ENCODE assay signal across 28 mouse cellular contexts in genomic region chr8:45302390-45302789, GRCm38 (mm10). TPM values are rescaled to one million over a fixed set of nuclear protein-coding genes. Genes with fewer than 3 reads are reported as not detected.
DNase-seq lines count a peak whose midpoint lies in the region; ATAC-seq lines count a peak whose summit lies in the region.
"Had no signal": no experiment of that assay in that cellular context is flagged by ENCODE, and none has a peak within 500 bp of the region (broad histone marks: within the 10 kb centered on the region; RNA-seq: fewer than 3 reads in every experiment).

No protein-coding gene starts in this region.

- H3K9me3 ChIP-seq in hindbrain, embryonic 16.5 days (ENCODE audit: control insufficient read depth, low read length), result no peaks in the 10 kb centered on the region
- no peaks in the 10 kb centered on the region for H3K9me3 ChIP-seq in hindbrain, embryonic 14.5 days (ENCODE audit: control insufficient read depth, low read length)
- no peaks in the 10 kb centered on the region for H3K9me3 ChIP-seq in midbrain, embryonic 13.5 days
- no peaks in the 10 kb centered on the region for H3K9me3 ChIP-seq in midbrain, embryonic 10.5 days (replicated peaks)
- no peaks in the 10 kb centered on the region for H3K9me3 ChIP-seq in limb, embryonic 13.5 days
- H3K9me3 ChIP-seq: embryonic facial prominence, embryonic 10.5 days; intestine, embryonic 15.5 days; liver, embryonic 13.5 days had no signal

- H3K27me3 ChIP-seq in hindbrain, embryonic 16.5 days (replicated peaks; ENCODE audit: control insufficient read depth, insufficient read depth, low read length), result no peaks in the 10 kb centered on the region
- no peaks in the 10 kb centered on the region for H3K27me3 ChIP-seq in hindbrain, embryonic 14.5 days (ENCODE audit: control insufficient read depth, insufficient read depth, low read length)
- no peaks in the 10 kb centered on the region for H3K27me3 ChIP-seq in midbrain, embryonic 13.5 days
- no peaks in the 10 kb centered on the region for H3K27me3 ChIP-seq in midbrain, embryonic 10.5 days (ENCODE audit: low read depth, poor library complexity, severe bottlenecking)
- H3K27me3 ChIP-seq in limb, embryonic 13.5 days, result no peaks in the 10 kb centered on the region
- H3K27me3 ChIP-seq: intestine, embryonic 15.5 days; liver, embryonic 13.5 days had no signal

- ATAC-seq in hindbrain, embryonic 16.5 days, result peak; percentile 56; the same call in 1 of the 2 replicates
- no peak for ATAC-seq in hindbrain, embryonic 14.5 days (ENCODE audit: low FRiP score)
- peak; percentile 62; the same call in 1 of the 2 replicates for ATAC-seq in midbrain, embryonic 13.5 days
- ATAC-seq in limb, embryonic 13.5 days (ENCODE audit: low FRiP score, low read depth), result peak; percentile 73; the same call in 1 of the 2 replicates
- ATAC-seq: activated CD4-positive, CD25-positive, alpha-beta regulatory T cell, adult 4 months; intestine, embryonic 15.5 days had no signal

- WGBS in hindbrain, embryonic 16.5 days, result 50% methylated on average over 8 of the region's 8 CpGs
- WGBS in hindbrain, embryonic 14.5 days, result 69% methylated on average over 8 of the region's 8 CpGs
- 66% methylated on average over 8 of the region's 8 CpGs for WGBS in midbrain, embryonic 13.5 days
- 75% methylated on average over 8 of the region's 8 CpGs for WGBS in midbrain, embryonic 10.5 days
- WGBS in limb, embryonic 13.5 days, result 37% methylated on average over 8 of the region's 8 CpGs

- no peak overlapping the region for H3K4me2 ChIP-seq in hindbrain, embryonic 16.5 days (ENCODE audit: low read length)
- no peak overlapping the region for H3K4me2 ChIP-seq in hindbrain, embryonic 14.5 days (replicated peaks)
- H3K4me2 ChIP-seq in midbrain, embryonic 13.5 days (replicated peaks), result no peak overlapping the region
- H3K4me2 ChIP-seq in limb, embryonic 13.5 days (replicated peaks), result no peak overlapping the region
- H3K4me2 ChIP-seq: heart, embryonic 11.5 days; intestine, embryonic 15.5 days; liver, embryonic 13.5 days had no signal

- H3K4me3 ChIP-seq in hindbrain, embryonic 16.5 days (ENCODE audit: low read length), result no peak overlapping the region
- no peak overlapping the region for H3K4me3 ChIP-seq in hindbrain, embryonic 14.5 days (replicated peaks; ENCODE audit: low read length)
- no peak overlapping the region for H3K4me3 ChIP-seq in midbrain, embryonic 13.5 days (replicated peaks)
- no peak overlapping the region for H3K4me3 ChIP-seq in midbrain, embryonic 10.5 days
- H3K4me3 ChIP-seq in limb, embryonic 13.5 days, result no peak overlapping the region
- H3K4me3 ChIP-seq: embryonic facial prominence, embryonic 10.5 days; intestine, embryonic 15.5 days; left cerebral cortex, adult 2 months; liver, embryonic 13.5 days had no signal

- H3K36me3 ChIP-seq in hindbrain, embryonic 16.5 days (ENCODE audit: control insufficient read depth, insufficient read depth, low read length), result no peaks in the 10 kb centered on the region
- no peaks in the 10 kb centered on the region for H3K36me3 ChIP-seq in hindbrain, embryonic 14.5 days (replicated peaks; ENCODE audit: control insufficient read depth, insufficient read depth)
- H3K36me3 ChIP-seq in midbrain, embryonic 13.5 days, result no peaks in the 10 kb centered on the region
- no peaks in the 10 kb centered on the region for H3K36me3 ChIP-seq in midbrain, embryonic 10.5 days
- H3K36me3 ChIP-seq in limb, embryonic 13.5 days, result no peaks in the 10 kb centered on the region
- H3K36me3 ChIP-seq: embryonic facial prominence, embryonic 10.5 days; intestine, embryonic 15.5 days; liver, embryonic 13.5 days had no signal

- DNase-seq in cerebellum, postnatal 10 days, result peak; percentile 5 to 16
- DNase-seq in cerebellum, adult 9-10 months, result no peak
- no peak for DNase-seq in hindbrain, embryonic 14.5 days (ENCODE audit: low spot score)
- no peak for DNase-seq in midbrain, embryonic 10.5 days (ENCODE audit: low spot score)
- DNase-seq in kidney, postnatal 14 days, result no peak
- DNase-seq: adrenal gland, postnatal 14 days; cerebellum, adult 9-11 months; heart, postnatal 10 days; kidney, adult 8-10 months; kidney, postnatal 10 days; liver, embryonic 13.5 days; lung, adult 2 months; lung, postnatal 14 days; thymus, postnatal 14 days had no signal

- no peak overlapping the region for H3K9ac ChIP-seq in hindbrain, embryonic 16.5 days (ENCODE audit: low read depth, low read length)
- H3K9ac ChIP-seq in hindbrain, embryonic 14.5 days, result no peak overlapping the region
- H3K9ac ChIP-seq in midbrain, embryonic 13.5 days (replicated peaks), result no peak overlapping the region
- H3K9ac ChIP-seq in limb, embryonic 13.5 days, result no peak overlapping the region
- H3K9ac ChIP-seq: intestine, embryonic 15.5 days; liver, embryonic 13.5 days had no signal

- no peak overlapping the region for H3K27ac ChIP-seq in hindbrain, embryonic 16.5 days (ENCODE audit: low read depth, low read length)
- H3K27ac ChIP-seq in hindbrain, embryonic 14.5 days, result no peak overlapping the region
- no peak overlapping the region for H3K27ac ChIP-seq in midbrain, embryonic 13.5 days
- H3K27ac ChIP-seq in midbrain, embryonic 10.5 days (replicated peaks), result no peak overlapping the region
- no peak overlapping the region for H3K27ac ChIP-seq in limb, embryonic 13.5 days
- H3K27ac ChIP-seq: embryonic facial prominence, embryonic 10.5 days; intestine, embryonic 15.5 days; left cerebral cortex, adult 2 months; liver, embryonic 13.5 days had no signal

- H3K4me1 ChIP-seq in hindbrain, embryonic 16.5 days (ENCODE audit: control insufficient read depth, insufficient read depth, low read depth, low read length), result no peaks in the 10 kb centered on the region
- no peaks in the 10 kb centered on the region for H3K4me1 ChIP-seq in hindbrain, embryonic 14.5 days (replicated peaks; ENCODE audit: control insufficient read depth, insufficient read depth, low read length)
- H3K4me1 ChIP-seq in midbrain, embryonic 13.5 days (replicated peaks), result no peaks in the 10 kb centered on the region
- no peaks in the 10 kb centered on the region for H3K4me1 ChIP-seq in midbrain, embryonic 10.5 days
- H3K4me1 ChIP-seq in limb, embryonic 13.5 days, result no peaks in the 10 kb centered on the region
- H3K4me1 ChIP-seq: embryonic facial prominence, embryonic 10.5 days; intestine, embryonic 15.5 days; liver, embryonic 13.5 days had no signal

RNA-seq across cellular contexts. Expression of gene Gm45753, which starts 5.9 kb away (rescaled TPM):
- not detected in 2 replicates for polyA plus RNA-seq in hindbrain, embryonic 16.5 days (2015; fragmentation: Nextera tagmentation; extraction: Ambion mirVana)
- not detected in 2 replicates for polyA plus RNA-seq in hindbrain, embryonic 14.5 days (2014; fragmentation: Nextera tagmentation; extraction: Ambion mirVana)
- polyA plus RNA-seq in midbrain, embryonic 13.5 days (2015; fragmentation: Nextera tagmentation; extraction: Ambion mirVana), result not detected in 2 replicates
- 0.07 and 0.10 TPM in 2 replicates for polyA plus RNA-seq in midbrain, embryonic 10.5 days (2016; fragmentation: Nextera tagmentation; extraction: Ambion mirVana)
- not detected in 2 replicates for polyA plus RNA-seq in limb, embryonic 13.5 days (2015; fragmentation: Nextera tagmentation; extraction: Ambion mirVana)
- polyA plus RNA-seq: activated CD4-positive, CD25-positive, alpha-beta regulatory T cell, adult 4 months; cortical plate, adult 2 months; frontal cortex, adult 2 months; heart, embryonic 11.5 days; hindbrain, embryonic 11.5 days; limb, embryonic 11.5 days; spleen, adult 2 months had no signal

RNA-seq across cellular contexts. Expression of gene Klkb1, which starts 7.7 kb away (rescaled TPM):
- 0.06 TPM in 1 of 2 replicates, not detected in the other for polyA plus RNA-seq in hindbrain, embryonic 16.5 days (2015; fragmentation: Nextera tagmentation; extraction: Ambion mirVana)
- not detected in 2 replicates for polyA plus RNA-seq in hindbrain, embryonic 14.5 days (2014; fragmentation: Nextera tagmentation; extraction: Ambion mirVana)
- 0.04 TPM in 1 of 2 replicates, not detected in the other for polyA plus RNA-seq in midbrain, embryonic 13.5 days (2015; fragmentation: Nextera tagmentation; extraction: Ambion mirVana)
- 0.04 TPM in 1 of 2 replicates, not detected in the other for polyA plus RNA-seq in midbrain, embryonic 10.5 days (2016; fragmentation: Nextera tagmentation; extraction: Ambion mirVana)
- 0.04 TPM in 1 of 2 replicates, not detected in the other for polyA plus RNA-seq in limb, embryonic 13.5 days (2015; fragmentation: Nextera tagmentation; extraction: Ambion mirVana)
- polyA plus RNA-seq: embryonic facial prominence, embryonic 10.5 days; heart, embryonic 11.5 days; hindbrain, embryonic 11.5 days; limb, embryonic 11.5 days had no signal

RNA-seq across cellular contexts. Expression of gene Cyp4v3, which starts 30.6 kb away (rescaled TPM):
- polyA plus RNA-seq in hindbrain, embryonic 16.5 days (2015; fragmentation: Nextera tagmentation; extraction: Ambion mirVana), result 1.5 TPM in 2 replicates
- 1.9 and 2.1 TPM in 2 replicates for polyA plus RNA-seq in hindbrain, embryonic 14.5 days (2014; fragmentation: Nextera tagmentation; extraction: Ambion mirVana)
- 1.9 and 2.3 TPM in 2 replicates for polyA plus RNA-seq in midbrain, embryonic 13.5 days (2015; fragmentation: Nextera tagmentation; extraction: Ambion mirVana)
- 1.8 and 2.4 TPM in 2 replicates for polyA plus RNA-seq in midbrain, embryonic 10.5 days (2016; fragmentation: Nextera tagmentation; extraction: Ambion mirVana)
- 1.5 and 1.6 TPM in 2 replicates for polyA plus RNA-seq in limb, embryonic 13.5 days (2015; fragmentation: Nextera tagmentation; extraction: Ambion mirVana)

RNA-seq across cellular contexts. Expression of gene F11, which starts 40.6 kb away (rescaled TPM):
- polyA plus RNA-seq in hindbrain, embryonic 16.5 days (2015; fragmentation: Nextera tagmentation; extraction: Ambion mirVana), result not detected in 2 replicates
- not detected in 2 replicates for polyA plus RNA-seq in hindbrain, embryonic 14.5 days (2014; fragmentation: Nextera tagmentation; extraction: Ambion mirVana)
- 0.07 TPM in 1 of 2 replicates, not detected in the other for polyA plus RNA-seq in midbrain, embryonic 13.5 days (2015; fragmentation: Nextera tagmentation; extraction: Ambion mirVana)
- not detected in 2 replicates for polyA plus RNA-seq in midbrain, embryonic 10.5 days (2016; fragmentation: Nextera tagmentation; extraction: Ambion mirVana)
- not detected in 2 replicates for polyA plus RNA-seq in limb, embryonic 13.5 days (2015; fragmentation: Nextera tagmentation; extraction: Ambion mirVana)
- polyA plus RNA-seq: activated CD4-positive, CD25-positive, alpha-beta regulatory T cell, adult 4 months; cortical plate, adult 2 months; embryonic facial prominence, embryonic 10.5 days; frontal cortex, adult 2 months; gonadal fat pad, adult 2 months; heart, embryonic 11.5 days; hindbrain, embryonic 11.5 days; limb, embryonic 11.5 days; spleen, adult 2 months had no signal

Comparison
In these comparisons a context has a peak if more than half of its experiments do, and no peak if none do; other contexts are left out.
1. DNase-seq: peak in cerebellum, postnatal 10 days (2 of 2); none in cerebellum, adult 9-10 months (single experiment), hindbrain, embryonic 14.5 days (single experiment), midbrain, embryonic 10.5 days (single experiment) and kidney, postnatal 14 days (single experiment).